Mouse (Mus musculus): Measurements from ENCODE around the gene Dcpp3. TPM values are rescaled to one million over a fixed set of nuclear protein-coding genes. Genes with fewer than 3 reads are reported as not detected.

The Dcpp3 gene
- total and polyA plus RNA-seq, 3 experiments, result not detected

DNA sequence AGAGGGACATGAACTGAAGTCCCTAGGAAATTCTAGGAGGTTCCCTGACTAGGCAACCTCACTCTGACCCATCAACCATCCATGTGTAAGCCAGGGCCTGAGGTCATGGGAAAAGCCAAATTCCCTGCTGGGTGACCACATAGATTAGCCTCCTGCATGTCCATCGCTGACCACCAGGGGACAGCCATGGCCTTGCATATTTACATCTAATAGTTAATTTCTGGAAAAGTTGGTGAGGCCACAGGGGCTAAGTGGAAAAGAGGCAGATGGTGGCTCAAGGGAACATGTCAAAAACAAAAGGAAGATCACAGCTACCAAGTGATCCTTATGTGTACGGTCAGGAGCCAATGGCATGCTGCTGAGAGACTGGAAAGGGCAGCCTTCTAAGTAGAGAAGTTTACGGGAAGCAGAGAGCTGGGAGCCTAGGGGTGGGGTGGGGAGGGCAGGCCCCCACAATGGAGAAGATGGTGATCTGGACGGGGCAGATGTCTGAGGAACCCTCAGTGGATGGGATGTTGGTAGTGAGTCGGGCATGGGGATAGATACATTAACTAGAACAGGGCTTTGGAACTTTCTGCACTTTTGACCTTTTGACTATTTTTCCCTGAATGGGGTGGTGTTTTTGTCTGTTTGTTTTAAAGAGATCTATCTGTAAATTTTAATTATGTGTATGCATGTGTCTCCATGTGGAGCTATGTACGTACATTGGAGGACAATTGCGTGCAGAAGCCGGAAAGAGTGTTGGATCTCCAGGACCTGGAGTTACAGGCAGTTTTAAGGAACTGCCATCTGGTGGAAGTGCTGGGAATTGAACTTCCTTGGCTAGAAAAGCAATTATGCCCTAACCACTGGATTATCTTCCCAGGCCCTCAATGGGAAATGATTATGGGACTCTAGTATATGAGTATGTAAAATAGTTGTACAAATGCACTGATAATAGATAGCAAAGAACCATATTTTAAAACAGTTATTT lies 43.1 kb upstream of the Dcpp3 start:
- Histone ChIP-seq H3K79me2 (replicated peaks; ENCODE audit: control insufficient read depth, extremely low read depth, insufficient read depth, poor library complexity, severe bottlenecking) (no peaks in the 10 kb centered on the region), H3K27ac (ENCODE audit: insufficient read depth, low read depth) (no peak overlapping the region), H3K4me1 (ENCODE audit: control insufficient read depth in 1 of 2, insufficient read depth in 2 of 2) (no peaks in the 10 kb centered on the region), H3K36me3 (replicated peaks in 1 of 2; ENCODE audit: control insufficient read depth in 1 of 2, insufficient read depth in 1 of 2, low read length in 1 of 2) (no peaks in the 10 kb centered on the region), H3K27me3 (replicated peaks) (peaks cover 42% of the 10 kb centered on the region), H3K4me3 (replicated peaks in 1 of 3; ENCODE audit: low read depth in 2 of 3, low read length in 2 of 3, poor library complexity in 1 of 3) (no peak overlapping the region), H3K9ac (ENCODE audit: insufficient read depth, low read depth) (no peak overlapping the region), H3K4me2 (ENCODE audit: insufficient read depth, low read depth, poor library complexity, severe bottlenecking) (no peak overlapping the region), H3K9me3 (replicated peaks; ENCODE audit: low read length) (peaks cover 5% of the 10 kb centered on the region)
- TF ChIP-seq USF1 (IDR thresholded peaks at IDR 0.05; ENCODE audit: low read depth, low read length), result no peak
- TF ChIP-seq USF2 (conservative IDR thresholded peaks at IDR 0.05; ENCODE audit: low read depth, low read length), result no peak
- TF ChIP-seq ZC3H11A (IDR thresholded peaks at IDR 0.05; ENCODE audit: low read depth, low read length), result peak; percentile 15; the same call in 1 of the 2 replicates
- TF ChIP-seq MAFK (IDR thresholded peaks at IDR 0.05; ENCODE audit: insufficient replicate concordance, low read length), result no peak
- TF ChIP-seq MEF2A (IDR thresholded peaks at IDR 0.05; ENCODE audit: borderline replicate concordance, low read depth, low read length), result no peak
- no peak for TF ChIP-seq EP300 (IDR thresholded peaks at IDR 0.05; ENCODE audit: low read length)
- no peak for TF ChIP-seq GABPA (IDR thresholded peaks at IDR 0.05; ENCODE audit: insufficient replicate concordance, low read depth, low read length)
- no peak for TF ChIP-seq SIN3A (IDR thresholded peaks at IDR 0.05; ENCODE audit: low read length)
- no peak for TF ChIP-seq MAZ (IDR thresholded peaks at IDR 0.05; ENCODE audit: low read depth, low read length)
- TF ChIP-seq UBTF (IDR thresholded peaks at IDR 0.05; ENCODE audit: low read depth, low read length), result no peak
- no peak for TF ChIP-seq HCFC1 (IDR thresholded peaks at IDR 0.05; ENCODE audit: low read depth, low read length)
- peak; percentile 59 for TF ChIP-seq RAD21 (IDR thresholded peaks at IDR 0.05; ENCODE audit: low read depth, low read length)
- TF ChIP-seq POLR2AphosphoS2 (IDR thresholded peaks at IDR 0.05; ENCODE audit: low read depth, low read length), result no peak
- TF ChIP-seq TCF12 (IDR thresholded peaks at IDR 0.05; ENCODE audit: low read depth, low read length), result no peak
- no peak for TF ChIP-seq ZNF384 (IDR thresholded peaks at IDR 0.05; ENCODE audit: low read depth, low read length)
- no peak for TF ChIP-seq IRF4 (IDR thresholded peaks at IDR 0.05; ENCODE audit: low read depth, low read length)
- peak; percentile 67 to 84 for TF ChIP-seq CTCF (conservative IDR thresholded peaks at IDR 0.05 in 1 of 2, IDR thresholded peaks at IDR 0.05 in 1 of 2; ENCODE audit: low read depth in 2 of 2, low read length in 2 of 2)
- TF ChIP-seq ETS1 (conservative IDR thresholded peaks at IDR 0.05; ENCODE audit: low read depth, low read length), result no peak
- no peak for TF ChIP-seq PAX5 (IDR thresholded peaks at IDR 0.05; ENCODE audit: low read length)
- TF ChIP-seq KAT2A (IDR thresholded peaks at IDR 0.05; ENCODE audit: insufficient replicate concordance, low read length), result no peak
- TF ChIP-seq ZKSCAN1 (IDR thresholded peaks at IDR 0.05; ENCODE audit: borderline replicate concordance, low read depth, low read length), result no peak
- TF ChIP-seq CHD2 (IDR thresholded peaks at IDR 0.05; ENCODE audit: low read length), result no peak
- TF ChIP-seq JUND (conservative IDR thresholded peaks at IDR 0.05; ENCODE audit: low read depth, low read length), result no peak
- TF ChIP-seq TBP (conservative IDR thresholded peaks at IDR 0.05; ENCODE audit: low read depth, low read length), result no peak
- TF ChIP-seq MYC (IDR thresholded peaks at IDR 0.05; ENCODE audit: low read depth, low read length), result no peak
- TF ChIP-seq SMC3 (IDR thresholded peaks at IDR 0.05; ENCODE audit: low read depth, low read length), result peak; percentile 87
- in situ Hi-C loops (cut with MboI; ENCODE audit: low pct_ligation_motif_present, low pct_unique_long_range_greater_than_20kb, low sequenced_read_pairs) (no loop called here), dilution Hi-C loops (cut with MboI; ENCODE audit: extremely low pct_ligation_motif_present, extremely low pct_unique_long_range_greater_than_20kb, low sequenced_read_pairs) (no loop called here)
- DNase-seq (ENCODE audit: extremely low read depth), result peak; percentile 28

Data from CH12.LX (cell line).